Comparison of ENCODE assay signal across 11 mouse cellular contexts in genomic region chr16:4272254-4272653, GRCm38 (mm10). TPM values are rescaled to one million over a fixed set of nuclear protein-coding genes. Genes with fewer than 3 reads are reported as not detected.
DNase-seq lines count a peak whose midpoint lies in the region; ATAC-seq and TF ChIP-seq lines count a peak whose summit lies in the region.
"Had no signal": no experiment of that assay in that cellular context is flagged by ENCODE, and none has a peak within 500 bp of the region (broad histone marks: within the 10 kb centered on the region; RNA-seq: fewer than 3 reads in every experiment).

No protein-coding gene starts in this region.

- TF ChIP-seq CTCF in midbrain, postnatal 0 days (IDR thresholded peaks at IDR 0.05) = peak; percentile 10; the same call in 1 of the 2 replicates
- peak; percentile 30 to 60 (median 43) for TF ChIP-seq CTCF in MEL (IDR thresholded peaks at IDR 0.05 in 2 of 3, conservative IDR thresholded peaks at IDR 0.05 in 1 of 3; ENCODE audit: control insufficient read depth in 1 of 3, insufficient read depth in 1 of 3, low read depth in 2 of 3, low read length in 3 of 3, poor library complexity in 1 of 3, severe bottlenecking in 1 of 3)

- H3K27me3 ChIP-seq in midbrain, postnatal 0 days (ENCODE audit: insufficient read depth, low read length) = no peaks in the 10 kb centered on the region
- no peaks in the 10 kb centered on the region for H3K27me3 ChIP-seq in midbrain, embryonic 15.5 days (replicated peaks)
- no peaks in the 10 kb centered on the region for H3K27me3 ChIP-seq in MEL (ENCODE audit: control insufficient read depth in 1 of 2, insufficient read depth in 2 of 2, low read length in 2 of 2)
- 0 out of 2 replicates have a peak, but pooled peaks cover 5% of the 10 kb centered on the region for H3K27me3 ChIP-seq in liver, embryonic 12.5 days (replicated peaks)

- H3K36me3 ChIP-seq in midbrain, postnatal 0 days (ENCODE audit: insufficient read depth, low read length) = no peaks in the 10 kb centered on the region
- no peaks in the 10 kb centered on the region for H3K36me3 ChIP-seq in midbrain, embryonic 15.5 days (replicated peaks)
- peaks cover 0 to 5% of the 10 kb centered on the region in 2 experiments; a peak in 2 of 4 replicates for H3K36me3 ChIP-seq in MEL (ENCODE audit: control insufficient read depth in 1 of 2, insufficient read depth in 2 of 2, low read length in 2 of 2)
- no peaks in the 10 kb centered on the region for H3K36me3 ChIP-seq in liver, embryonic 12.5 days

- H3K4me3 ChIP-seq in midbrain, postnatal 0 days (ENCODE audit: low read depth, low read length) = no peak overlapping the region
- H3K4me3 ChIP-seq in midbrain, embryonic 15.5 days = no peak overlapping the region
- H3K4me3 ChIP-seq in MEL (ENCODE audit: control insufficient read depth in 1 of 2, insufficient read depth in 1 of 2, low read depth in 2 of 2, low read length in 2 of 2) = no peak overlapping the region
- no peak overlapping the region for H3K4me3 ChIP-seq in liver, embryonic 12.5 days
- H3K4me3 ChIP-seq: myocyte had no signal

- no peak for ATAC-seq in midbrain, postnatal 0 days (ENCODE audit: low FRiP score)
- ATAC-seq in midbrain, embryonic 15.5 days (replicated peaks) = no peak
- ATAC-seq in liver, embryonic 12.5 days = 0 out of 2 replicates have a peak, but pooled peaks have one; percentile 36
- ATAC-seq in frontal cortex, adult (ENCODE audit: low TSS enrichment) = no peak

- H3K79me2 ChIP-seq in MEL (ENCODE audit: control insufficient read depth, insufficient read depth, low read length, poor library complexity) = no peaks in the 10 kb centered on the region

- no peak for TF ChIP-seq EP300 in MEL (IDR thresholded peaks at IDR 0.05; ENCODE audit: low read depth in 1 of 2, low read length in 2 of 2)

- no peaks in the 10 kb centered on the region for H3K4me1 ChIP-seq in midbrain, postnatal 0 days (ENCODE audit: insufficient read depth, low read length)
- H3K4me1 ChIP-seq in midbrain, embryonic 15.5 days = peaks cover 12% of the 10 kb centered on the region
- H3K4me1 ChIP-seq in MEL (ENCODE audit: control insufficient read depth in 1 of 2, insufficient read depth in 2 of 2, low read length in 2 of 2) = peaks cover 0 to 17% of the 10 kb centered on the region in 2 experiments; a peak in 2 of 4 replicates
- H3K4me1 ChIP-seq in liver, embryonic 12.5 days = peaks cover 11% of the 10 kb centered on the region

- 81% methylated on average over 3 of the region's 3 CpGs for WGBS in midbrain, postnatal 0 days
- 89% methylated on average over 3 of the region's 3 CpGs for WGBS in midbrain, embryonic 15.5 days
- WGBS in liver, embryonic 12.5 days (ENCODE audit: insufficient replicate concordance) = 33% methylated on average over 3 of the region's 3 CpGs

- no peak for TF ChIP-seq POLR2A in MEL (IDR thresholded peaks at IDR 0.05; ENCODE audit: control insufficient read depth in 1 of 2, insufficient read depth in 1 of 2, low read depth in 1 of 2, low read length in 2 of 2, poor library complexity in 1 of 2)

- no peak overlapping the region for H3K9ac ChIP-seq in midbrain, postnatal 0 days (replicated peaks; ENCODE audit: low read length, poor library complexity, severe bottlenecking)
- H3K9ac ChIP-seq in midbrain, embryonic 15.5 days = no peak overlapping the region
- H3K9ac ChIP-seq in MEL (ENCODE audit: control insufficient read depth, low read depth, low read length, poor library complexity, severe bottlenecking) = no peak overlapping the region
- no peak overlapping the region for H3K9ac ChIP-seq in liver, embryonic 12.5 days

- no peak overlapping the region for H3K27ac ChIP-seq in midbrain, postnatal 0 days (ENCODE audit: low read depth, low read length)
- H3K27ac ChIP-seq in midbrain, embryonic 15.5 days = no peak overlapping the region
- H3K27ac ChIP-seq in MEL (ENCODE audit: control insufficient read depth, low read depth, low read length) = no peak overlapping the region
- H3K27ac ChIP-seq in liver, embryonic 12.5 days = no peak overlapping the region

- TF ChIP-seq RAD21 in MEL (IDR thresholded peaks at IDR 0.05; ENCODE audit: low read depth, low read length) = peak; percentile 64

- DNase-seq in midbrain, postnatal 0 days (ENCODE audit: low spot score) = no peak
- DNase-seq in MEL (ENCODE audit: low read depth, low spot score) = peak; percentile 83
- DNase-seq in right cerebral cortex, postnatal 25 days = no peak
- DNase-seq in layer of hippocampus, postnatal 36 days = no peak
- DNase-seq: cerebellum, adult 11 months; kidney, adult 18-20 months; thymus, postnatal 36 days had no signal

- no peaks in the 10 kb centered on the region for H3K9me3 ChIP-seq in midbrain, postnatal 0 days (ENCODE audit: low read length)
- H3K9me3 ChIP-seq in midbrain, embryonic 15.5 days = no peaks in the 10 kb centered on the region
- no peaks in the 10 kb centered on the region for H3K9me3 ChIP-seq in MEL (replicated peaks; ENCODE audit: insufficient read depth, low read length)
- H3K9me3 ChIP-seq in liver, embryonic 12.5 days (replicated peaks) = no peaks in the 10 kb centered on the region

- H3K4me2 ChIP-seq in midbrain, postnatal 0 days (ENCODE audit: low read depth, low read length, poor library complexity, severe bottlenecking) = no peak overlapping the region
- H3K4me2 ChIP-seq in midbrain, embryonic 15.5 days = no peak overlapping the region
- H3K4me2 ChIP-seq in liver, embryonic 12.5 days = no peak overlapping the region

TF ChIP-seq in MEL, 35 proteins besides CTCF, POLR2A, EP300 and RAD21:
- TF ChIP-seq USF2 (IDR thresholded peaks at IDR 0.05; ENCODE audit: borderline replicate concordance in 1 of 2, insufficient read depth in 1 of 2, low read depth in 1 of 2, low read length in 2 of 2) = no peak
- TF ChIP-seq SMC3 (IDR thresholded peaks at IDR 0.05; ENCODE audit: low read depth, low read length) = peak; percentile 66
- TF ChIP-seq POLR2AphosphoS2 (IDR thresholded peaks at IDR 0.05; ENCODE audit: low read length) = no peak

RNA-seq across cellular contexts. Expression of gene Crebbp, which starts 58.5 kb away (rescaled TPM):
- total RNA-seq in midbrain, postnatal 0 days (2014; rRNA removed) = 61.0 and 66.2 TPM in 2 replicates
- polyA plus RNA-seq in midbrain, postnatal 0 days (2015; fragmentation: Nextera tagmentation; extraction: Ambion mirVana) = 25.2 and 29.3 TPM in 2 replicates
- 40.9 and 41.4 TPM in 2 replicates for polyA plus RNA-seq in midbrain, embryonic 15.5 days (2015; fragmentation: Nextera tagmentation; extraction: Ambion mirVana)
- 4.7 and 7.3 TPM in 2 replicates for total RNA-seq in MEL (2012; rRNA removed)
- 100 to 1,000 TPM in 1 of 2 experiments, 1 to 10 TPM in 1; 7.0 to 145 TPM for polyA plus RNA-seq in MEL (2012; ENCODE audit: insufficient read depth in 1 of 2, insufficient read length in 2 of 2, low read depth in 1 of 2, low replicate concordance in 2 of 2, missing spikeins in 1 of 2)
- 11.6 and 12.1 TPM in 2 replicates for polyA plus RNA-seq in liver, embryonic 12.5 days (2016; fragmentation: Nextera tagmentation; extraction: Ambion mirVana)
- total RNA-seq in layer of hippocampus, postnatal 36 days (2021) = 10 to 100 TPM; 77.3 to 96.4 TPM
